Mouse (Mus musculus): ENCODE data around the gene Gm21783. TPM values are rescaled to one million over a fixed set of nuclear protein-coding genes. Genes with fewer than 3 reads are reported as not detected.
"Not testable (repeated sequence)": the region's sequence is repeated elsewhere in the genome, so short reads cannot be mapped to it uniquely, and the experiment has no call there.

The Gm21783 gene
- polyA plus RNA-seq (2012) = not detected in 2 replicates

DNA sequence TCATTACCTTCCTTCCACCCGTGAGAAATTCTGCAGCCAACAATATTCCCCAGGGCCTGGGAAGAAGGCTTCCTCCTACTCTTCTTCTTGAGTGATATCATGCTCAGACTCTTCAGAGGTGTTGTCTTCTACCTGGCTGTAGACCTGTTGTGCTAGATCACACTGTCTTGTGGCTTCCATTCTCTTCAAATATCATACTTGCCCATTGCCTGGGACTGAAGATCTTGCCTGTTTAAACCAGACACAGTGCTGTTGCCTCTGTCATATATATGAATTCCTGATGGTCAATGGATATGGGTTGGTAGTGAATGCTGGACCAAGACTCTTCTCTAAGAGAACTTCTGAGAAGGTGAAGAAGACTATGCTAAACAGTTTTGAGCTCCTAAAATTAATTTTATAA, at the start of gene Gm21783:
Gene Gm21783 (minus strand): TSS at position 101 of the 400 bp plus-strand sequence.
- H3K4me3 ChIP-seq (replicated peaks); H3K9me3 ChIP-seq (ENCODE audit: control insufficient read depth, low read length); H3K4me1 ChIP-seq (ENCODE audit: control insufficient read depth); H3K36me3 ChIP-seq (ENCODE audit: control insufficient read depth); H3K27me3 ChIP-seq (ENCODE audit: control insufficient read depth): not testable (repeated sequence)
